ENCODE assay signal across 9 mouse cellular contexts in the genomic region with DNA sequence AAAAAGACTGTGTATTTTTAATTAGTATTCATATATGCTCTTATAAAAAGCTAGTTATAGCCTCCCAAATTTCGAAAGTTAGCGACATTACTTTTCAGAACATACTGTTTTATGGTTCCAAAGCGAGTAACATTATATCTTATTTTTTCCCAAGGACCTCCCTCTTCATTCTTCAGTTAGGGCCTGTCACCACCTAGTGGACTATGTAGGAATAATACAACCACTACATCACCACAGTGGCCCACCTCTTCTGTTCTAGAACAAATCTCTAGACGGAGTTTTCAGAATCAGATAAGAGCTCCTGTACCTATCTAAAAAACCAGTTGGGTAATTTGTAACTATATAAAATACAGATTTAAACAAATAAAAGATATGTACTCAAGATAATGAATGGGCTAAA.
A peak's percentile ranks its signal among the peaks of the same experiment; 100 is the strongest.
DNase-seq lines count a peak whose midpoint lies in the region; ATAC-seq and TF ChIP-seq lines count a peak whose summit lies in the region.
"Had no signal": no experiment of that assay in that cellular context is flagged by ENCODE, and none has a peak within 500 bp of the region (broad histone marks: within the 10 kb centered on the region; RNA-seq: fewer than 3 reads in every experiment).

No protein-coding gene starts in this region.

- H3K4me2 ChIP-seq in lung, embryonic 14.5 days = no peak overlapping the region

- peak; percentile 74 for ATAC-seq in CD4-positive, CD25-positive, alpha-beta regulatory T cell, adult 4 months
- ATAC-seq in lung, embryonic 14.5 days (ENCODE audit: insufficient read depth) = 0 out of 2 replicates have a peak, but pooled peaks have one; percentile 31

- no peaks in the 10 kb centered on the region for H3K9me3 ChIP-seq in lung, embryonic 14.5 days (ENCODE audit: low read depth, low read length)

- WGBS in lung, embryonic 14.5 days = 46% methylated on average over 4 of the region's 4 CpGs

- no peaks in the 10 kb centered on the region for H3K27me3 ChIP-seq in lung, embryonic 14.5 days (ENCODE audit: insufficient read depth, low read length)

- H3K36me3 ChIP-seq in lung, embryonic 14.5 days (ENCODE audit: insufficient read depth) = peaks cover 34% of the 10 kb centered on the region; the same call in 1 of the 2 replicates

- peak; percentile 77 for TF ChIP-seq CTCF in lung, embryonic 14.5 days (IDR thresholded peaks at IDR 0.05; ENCODE audit: low read depth)

- DNase-seq in adrenal gland, adult 2 months = peak; percentile 28
- no peak for DNase-seq in adrenal gland, adult 8-10 months
- peak; percentile 21 for DNase-seq in kidney, postnatal 10 days
- no peak for DNase-seq in kidney, adult 11 months
- peak; percentile 59 for DNase-seq in embryo, embryonic 11 days
- DNase-seq in lung, embryonic 14.5 days = peak; percentile 80
- peak; percentile 22 for DNase-seq in thymus, postnatal 25 days

- H3K4me1 ChIP-seq in lung, embryonic 14.5 days (ENCODE audit: insufficient read depth) = no peaks in the 10 kb centered on the region

- H3K4me3 ChIP-seq in lung, embryonic 14.5 days (ENCODE audit: low read depth, low read length) = no peak overlapping the region

- H3K9ac ChIP-seq in lung, embryonic 14.5 days = no peak overlapping the region

- H3K27ac ChIP-seq in lung, embryonic 14.5 days (ENCODE audit: low read depth) = no peak overlapping the region
- H3K27ac ChIP-seq: macrophage had no signal

Comparison
In these comparisons a context has a peak if more than half of its experiments do, and no peak if none do; other contexts are left out.
1. DNase-seq: peak in adrenal gland, adult 2 months (single experiment), kidney, postnatal 10 days (single experiment), embryo, embryonic 11 days (single experiment), lung, embryonic 14.5 days (single experiment) and thymus, postnatal 25 days (single experiment); none in adrenal gland, adult 8-10 months (single experiment) and kidney, adult 11 months (single experiment).